8 mouse cellular contexts compared by ENCODE assay signal in genomic region chr7:134670312-134671002, GRCm38 (mm10). TPM values are rescaled to one million over a fixed set of nuclear protein-coding genes. Genes with fewer than 3 reads are reported as not detected.
DNase-seq lines count a peak whose midpoint lies in the region; ATAC-seq lines count a peak whose summit lies in the region.

Gene Dock1, plus strand, starts transcription at chr7:134670654.

- WGBS in hindbrain, embryonic 15.5 days, result 2% methylated on average over 76 of the region's 77 CpGs
- 2% methylated on average over 62 of the region's 77 CpGs for WGBS in macrophage (ENCODE audit: missing documents)

- peaks cover 15% of the 10 kb centered on the region for H3K4me1 ChIP-seq in hindbrain, embryonic 15.5 days (replicated peaks)

- peak within 1 kb of the TSS; percentile 90 for H3K4me2 ChIP-seq in hindbrain, embryonic 15.5 days

- H3K36me3 ChIP-seq in hindbrain, embryonic 15.5 days, result no peaks in the 10 kb centered on the region
- H3K36me3 ChIP-seq in macrophage (ENCODE audit: inconsistent target), result no peaks in the 10 kb centered on the region

- intact Hi-C loops in left cerebral cortex, postnatal 10 days (cut with DNase I), result no loop called here

- peaks cover 47% of the 10 kb centered on the region; the same call in 1 of the 2 replicates for H3K79me2 ChIP-seq in macrophage (ENCODE audit: inconsistent target)

- H3K4me3 ChIP-seq in hindbrain, embryonic 15.5 days, result peak within 1 kb of the TSS; percentile 54
- peak within 1 kb of the TSS; percentile 57 for H3K4me3 ChIP-seq in macrophage (ENCODE audit: inconsistent target)

- DNase-seq in adipocyte (ENCODE audit: low spot score), result peak; percentile 63
- peak; percentile 10 to 26 for DNase-seq in cerebellum, postnatal 36 days
- peak; percentile 77 for DNase-seq in gastrocnemius, postnatal 10 days
- peak in 1 of 2 experiments; percentile 89 for DNase-seq in left cerebral cortex, postnatal 10 days (ENCODE audit: extremely low spot score in 1 of 2, low spot score in 2 of 2)
- DNase-seq in right cerebral cortex, postnatal 25 days, result peak; percentile 66
- no peak for DNase-seq in natural killer cell, adult 2 months (ENCODE audit: low spot score in 2 of 2)

- ATAC-seq in hindbrain, embryonic 15.5 days (ENCODE audit: low FRiP score, low read depth), result peak; percentile 85

- peak within 1 kb of the TSS; percentile 56 for H3K9ac ChIP-seq in hindbrain, embryonic 15.5 days

- H3K27ac ChIP-seq in hindbrain, embryonic 15.5 days (replicated peaks), result peak within 1 kb of the TSS; percentile 49
- H3K27ac ChIP-seq in macrophage, result peak within 1 kb of the TSS; percentile 69

- H3K9me3 ChIP-seq in hindbrain, embryonic 15.5 days, result no peaks in the 10 kb centered on the region

- H3K27me3 ChIP-seq in hindbrain, embryonic 15.5 days, result peaks cover 28% of the 10 kb centered on the region

RNA-seq across cellular contexts. Expression of gene Dock1, which starts in this region (rescaled TPM):
- total RNA-seq in gastrocnemius, postnatal 10 days (2021), result 10 to 100 TPM; 21.6 to 30.6 TPM
- polyA plus RNA-seq in hindbrain, embryonic 15.5 days (2015; fragmentation: Nextera tagmentation; extraction: Ambion mirVana), result 8.7 and 9.2 TPM in 2 replicates
- total RNA-seq in left cerebral cortex, postnatal 10 days (2021), result 10 to 100 TPM; 19.4 to 20.8 TPM
- total RNA-seq in macrophage (2018; cell fraction: chromatin; rRNA removed), result 100 to 1,000 TPM; 158 to 476 (median 255) TPM
- total RNA-seq in macrophage (2018; cell fraction: cytosol; rRNA removed), result 10 to 100 TPM; 14.5 to 38.4 (median 28.0) TPM
- 100 to 1,000 TPM in 10 of 26 experiments, 10 to 100 TPM in 16; 30.8 to 247 (median 82.1) TPM for total RNA-seq in macrophage (2018; cell fraction: nucleus; rRNA removed)
- 15.0 to 24.6 TPM (median 23.4 TPM) in 3 replicates for polyA plus RNA-seq in macrophage (2018)

Comparison
In these comparisons a context has a peak if more than half of its experiments do, and no peak if none do; other contexts are left out.
1. DNase-seq: peak in adipocyte (single experiment), cerebellum, postnatal 36 days (2 of 2), gastrocnemius, postnatal 10 days (single experiment) and right cerebral cortex, postnatal 25 days (single experiment); none in natural killer cell, adult 2 months (0 of 2).